Mouse (Mus musculus): ENCODE measurements around the gene Guk1. TPM values are rescaled to one million over a fixed set of nuclear protein-coding genes. Genes with fewer than 3 reads are reported as not detected.
A peak's percentile ranks its signal among the peaks of the same experiment; 100 is the strongest.
"Not testable (repeated sequence)": the region's sequence is repeated elsewhere in the genome, so short reads cannot be mapped to it uniquely, and the experiment has no call there.

Gene Guk1
- 10 to 100 TPM; 58.6 to 65.6 (median 60.5) TPM for polyA plus RNA-seq (2017; shearing (Covaris generic))

DNA sequence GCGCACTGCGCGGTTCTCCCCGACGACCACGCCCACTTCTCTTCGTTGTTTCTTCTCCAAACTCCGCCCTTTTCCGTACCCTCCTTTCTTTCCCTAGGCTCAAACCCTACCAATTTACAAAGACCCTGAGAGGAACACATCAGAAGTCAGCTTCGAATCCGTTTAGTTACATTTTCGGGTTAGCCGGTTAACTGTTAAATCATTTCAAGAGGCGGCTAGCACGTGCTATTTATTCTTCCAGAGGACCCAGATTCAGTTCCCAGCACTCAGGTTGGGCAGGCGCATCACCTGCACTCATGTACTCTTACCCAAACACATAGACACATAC is at the start of gene Guk1:
Gene Guk1 (minus strand): TSS at position 154 of the 328 bp plus-strand sequence.
- no peak for ATAC-seq

DNA sequence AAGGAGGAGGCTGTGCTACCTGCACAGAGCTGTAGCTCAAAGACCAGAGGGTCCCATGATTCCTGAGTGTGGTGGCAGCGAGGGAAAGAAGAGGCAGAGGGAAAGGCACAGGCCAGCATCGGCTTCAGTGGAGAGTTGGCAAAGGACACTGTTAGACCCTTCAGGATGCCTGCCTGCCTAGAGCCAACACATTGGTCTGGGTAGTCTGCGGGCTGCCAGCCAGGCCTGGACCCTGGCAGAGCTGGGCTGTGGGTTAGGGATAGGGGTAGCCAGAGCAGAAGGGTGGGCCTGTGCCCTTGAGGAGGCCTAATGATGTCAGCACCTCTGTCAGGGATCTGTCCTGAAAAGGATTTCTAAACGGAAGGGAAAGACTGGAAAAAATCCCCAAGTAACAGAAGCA is 47.8 kb upstream of the Guk1 start:
- no peak for ATAC-seq

DNA sequence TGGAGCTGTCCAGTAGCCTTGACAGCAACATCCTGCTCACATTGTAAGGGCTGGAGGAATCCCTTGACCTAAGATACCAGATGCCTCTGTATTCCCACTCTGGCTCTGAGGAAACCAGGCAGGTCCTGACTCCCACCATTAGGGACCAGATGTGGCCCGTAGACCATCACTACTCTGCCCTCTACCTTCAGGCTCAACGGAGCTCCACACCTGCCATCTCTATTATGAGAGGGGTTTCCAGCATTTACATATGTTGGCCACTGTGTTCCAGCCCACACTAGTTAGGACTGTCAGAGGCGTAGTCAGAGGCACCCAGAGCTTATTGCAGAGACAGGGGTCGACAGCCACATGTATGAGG is 47.4 kb upstream of the Guk1 start:
- ATAC-seq = no peak

DNA sequence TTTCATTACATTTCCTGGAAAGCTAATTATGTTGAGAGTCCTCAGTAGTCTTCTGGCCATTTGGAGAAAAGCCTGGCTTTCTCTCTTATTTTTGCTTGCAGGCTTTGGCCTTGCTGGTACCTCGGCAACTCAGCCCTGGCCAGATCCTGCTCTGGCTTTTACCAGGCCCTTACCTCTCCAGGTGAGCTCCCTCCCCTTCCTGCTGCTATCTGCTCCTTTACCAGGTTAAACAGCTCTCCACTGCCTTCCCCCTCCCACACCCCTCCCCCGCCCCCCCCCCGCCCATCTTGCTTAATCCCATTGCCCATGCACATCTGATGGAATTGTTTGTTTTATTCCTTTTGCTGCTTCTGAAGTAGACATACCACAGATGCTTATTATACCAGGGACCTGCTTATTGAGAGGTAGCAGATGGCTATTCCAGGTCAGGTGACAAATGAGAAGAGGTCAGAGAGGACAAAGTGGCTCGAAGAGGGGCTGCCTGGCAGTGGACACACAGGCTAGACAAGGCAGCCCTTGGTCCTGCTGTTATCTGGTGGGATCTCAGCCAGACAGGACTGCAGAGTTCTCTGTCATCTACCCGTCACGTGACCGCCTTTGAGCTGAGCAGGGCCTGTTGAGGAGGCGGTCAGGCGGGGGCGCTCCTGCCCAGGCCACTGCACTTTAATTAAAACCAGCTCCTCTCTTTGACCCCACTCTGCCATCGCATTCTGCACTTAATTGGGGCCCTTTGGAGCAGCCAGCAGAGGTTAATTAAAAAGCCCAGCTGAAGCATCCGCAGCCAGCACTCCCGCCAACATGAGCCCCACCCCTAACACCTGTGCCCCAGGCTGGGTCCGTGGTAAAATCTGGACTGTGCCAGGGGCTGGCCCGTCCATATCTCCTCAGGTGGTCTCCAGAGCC is 46.8 kb upstream of the Guk1 start:
- ATAC-seq = no peak

DNA sequence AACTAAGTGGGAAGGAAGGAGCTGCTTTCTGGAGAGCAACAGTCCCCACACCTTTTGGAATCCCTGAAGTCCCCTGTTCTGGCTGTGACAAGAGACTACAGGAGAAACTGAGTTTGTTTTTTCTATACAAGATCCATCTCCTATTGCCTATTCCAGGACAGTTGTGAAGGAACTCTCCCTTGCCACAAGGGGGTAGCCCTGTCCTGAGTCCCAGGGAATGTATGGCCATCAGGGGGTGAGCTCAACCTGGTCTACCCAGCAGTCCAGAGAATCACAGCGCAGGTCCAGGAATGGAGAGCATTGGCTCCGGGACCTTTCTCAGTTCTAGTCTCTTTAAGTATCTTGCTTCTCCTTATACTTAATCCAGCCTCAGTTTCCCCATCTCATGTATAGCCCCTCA is 40.8 kb upstream of the Guk1 start:
- ATAC-seq = no peak

DNA sequence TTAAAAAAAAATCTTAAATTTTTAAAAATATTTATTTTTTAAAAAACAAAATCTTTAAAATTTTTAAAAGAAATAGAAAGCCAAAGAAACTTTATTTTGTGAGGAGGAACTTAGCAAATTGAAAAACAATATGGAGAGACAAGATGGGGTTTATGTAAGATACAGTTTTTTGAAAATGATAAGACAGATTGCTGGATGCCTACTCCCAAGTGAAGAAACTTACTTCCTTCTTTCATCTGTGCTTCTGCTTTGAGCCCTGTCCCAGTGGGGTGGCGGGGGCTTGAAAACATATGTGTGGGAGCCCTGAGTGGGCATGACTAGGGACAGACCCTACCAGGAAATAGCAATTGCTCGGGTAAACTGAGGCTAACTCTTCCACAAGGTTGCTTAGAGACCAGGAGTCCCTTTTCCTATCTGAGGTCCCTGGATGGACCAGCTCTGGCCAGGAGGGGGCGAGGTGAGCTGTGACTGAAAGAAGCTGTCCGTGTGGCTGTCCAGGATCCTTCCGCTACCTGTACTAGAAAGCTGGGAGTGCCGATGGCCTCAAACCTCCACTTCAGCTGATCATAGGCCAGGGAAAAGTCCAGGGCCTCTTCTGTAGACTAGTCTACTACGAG is 38.2 kb upstream of the Guk1 start:
- no peak for ATAC-seq

DNA sequence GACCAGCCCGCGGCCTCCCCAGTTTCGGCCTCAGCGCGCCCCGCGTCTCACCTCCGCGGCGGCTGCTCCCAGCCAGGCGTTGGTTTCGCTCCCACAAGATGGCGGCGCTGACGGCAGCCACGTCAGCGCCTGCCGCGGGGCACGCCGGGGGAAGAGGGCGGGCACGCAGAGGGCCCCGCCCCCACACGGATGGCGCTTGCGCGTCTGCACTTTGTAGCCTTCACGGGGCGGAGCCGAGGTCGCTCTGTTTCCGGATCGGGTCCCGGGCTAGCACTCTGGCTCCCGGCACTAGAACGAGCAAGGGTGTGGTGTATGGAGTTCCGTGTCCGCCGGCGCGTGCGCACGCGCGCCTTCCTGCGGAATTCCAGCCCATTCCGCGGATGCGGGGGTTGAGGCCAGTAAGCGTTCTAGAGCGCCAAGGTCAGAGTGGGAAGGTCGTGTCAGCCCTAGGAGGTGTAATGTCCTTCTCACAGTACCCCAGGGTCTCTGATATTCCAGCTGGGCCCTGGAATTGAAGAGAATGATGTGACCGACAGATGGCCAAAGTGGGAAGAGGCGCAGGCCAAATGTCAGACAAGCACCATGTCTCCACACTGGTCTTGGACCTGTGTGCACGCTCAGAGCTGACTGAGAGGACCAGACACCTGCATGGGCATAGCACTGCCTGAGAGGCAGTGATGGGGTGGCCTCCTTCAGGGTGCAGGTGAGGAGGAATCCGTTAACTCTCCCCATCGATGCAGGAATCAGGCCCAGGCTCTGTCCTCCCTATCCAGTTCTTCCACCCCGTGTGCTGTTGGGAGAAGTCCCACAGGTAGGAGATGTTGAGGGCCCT is 36.3 kb upstream of the Guk1 start, which contains the start of gene Arf1:
Gene Arf1 (minus strand): TSS at position 149 of the 832 bp plus-strand sequence.
- peak; percentile 88 for ATAC-seq

DNA sequence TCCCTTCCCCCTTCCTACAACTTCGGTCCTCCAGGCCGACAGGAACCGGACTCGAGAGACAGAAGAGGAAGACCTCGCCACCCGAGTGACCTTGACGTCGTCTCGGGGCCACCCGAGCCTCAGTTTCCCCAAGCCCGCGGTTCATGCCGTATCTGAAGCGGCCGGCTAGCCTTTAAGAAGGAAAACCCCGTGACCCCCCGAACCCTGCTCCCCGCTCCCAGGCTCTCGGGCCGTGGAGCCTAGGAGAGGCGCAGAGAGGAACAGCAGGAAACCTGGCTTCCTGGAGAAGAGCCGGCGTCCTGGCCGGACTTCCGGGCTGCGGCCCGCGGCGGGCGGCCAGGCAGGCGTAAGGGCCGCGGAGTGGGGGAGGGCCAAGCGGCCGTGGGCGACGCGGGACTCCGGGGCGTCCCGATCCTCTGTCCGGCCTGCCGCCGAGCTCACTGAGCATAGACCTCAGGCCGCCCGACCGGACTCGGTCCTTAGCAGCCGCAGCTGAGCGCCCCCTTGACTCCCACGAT is 35.7 kb upstream of the Guk1 start:
- peak; percentile 10 for ATAC-seq

DNA sequence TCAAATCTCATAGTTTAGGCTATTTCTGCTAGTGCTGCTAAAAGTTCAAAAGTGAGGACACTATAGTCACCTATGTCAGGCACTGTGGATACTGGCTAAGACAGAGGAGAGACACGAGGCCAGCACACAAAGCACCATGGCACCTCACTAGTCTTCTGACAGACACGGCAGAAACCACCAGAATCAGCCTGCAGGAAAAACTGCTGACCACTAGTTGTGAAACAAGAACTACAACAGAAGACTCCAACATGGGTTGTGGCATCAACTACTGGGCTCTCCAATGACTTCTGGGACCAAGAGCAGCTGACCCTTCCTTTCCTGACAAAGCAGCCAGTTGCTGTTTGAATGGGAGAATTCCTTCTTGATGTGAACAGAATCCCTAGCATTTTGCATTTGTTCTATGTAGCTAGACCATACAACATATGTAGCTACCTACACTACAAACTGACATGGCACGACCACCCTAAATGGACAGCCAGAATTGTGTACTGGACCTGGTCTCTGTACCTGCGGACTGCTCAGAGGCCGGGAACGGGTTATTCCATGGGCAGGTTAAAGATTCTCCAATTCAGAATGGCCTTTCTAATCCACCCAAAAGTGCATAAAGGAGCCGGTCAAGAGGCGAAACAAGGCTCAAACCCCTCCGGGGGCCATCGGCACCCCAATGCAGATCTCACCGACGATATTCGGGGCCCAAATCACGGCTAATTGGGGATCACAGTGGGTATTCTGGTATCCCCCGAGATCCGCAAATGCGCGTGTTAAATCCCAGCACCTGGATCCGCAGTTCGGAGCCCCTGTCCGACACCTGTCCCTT is 35.0 kb upstream of the Guk1 start:
- ATAC-seq = no peak

DNA sequence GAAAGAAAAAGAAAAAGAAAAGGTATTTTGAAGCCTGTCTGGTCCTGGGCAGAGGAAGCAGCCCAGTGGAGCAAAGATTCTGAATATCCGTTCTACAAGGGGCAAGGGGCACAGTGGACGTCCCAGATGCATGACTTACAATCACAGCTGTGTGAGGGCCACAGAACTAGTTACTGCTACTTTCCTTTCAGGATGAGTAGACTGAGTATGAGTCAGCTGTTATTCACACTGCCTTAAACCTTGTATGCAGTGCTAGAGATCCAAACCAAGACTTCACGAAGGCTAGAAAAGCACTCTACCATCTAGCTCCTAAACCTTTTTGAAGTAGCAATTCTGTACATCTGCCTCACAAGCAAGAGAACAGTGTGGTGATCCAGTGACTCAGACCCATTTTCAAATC is 34.2 kb upstream of the Guk1 start:
- ATAC-seq = no peak

DNA sequence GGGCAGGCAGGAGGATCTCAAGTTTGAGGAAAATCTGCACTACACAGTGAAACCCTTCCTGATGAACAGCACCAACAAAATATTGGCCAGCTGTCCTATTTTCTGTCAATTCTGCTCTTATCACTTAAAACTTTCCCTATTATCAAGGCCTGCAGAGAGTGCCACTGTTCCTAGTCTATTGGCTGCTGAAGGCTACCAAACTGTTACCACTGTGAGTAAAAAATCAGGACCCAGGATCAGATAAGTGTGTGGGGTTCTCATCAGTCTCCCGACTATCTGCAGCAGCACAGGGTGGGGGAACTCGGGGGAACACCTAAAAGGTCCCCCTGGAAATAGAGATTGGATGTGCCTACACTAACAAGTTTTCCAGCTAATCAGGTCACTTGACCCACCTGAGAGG is 33.2 kb upstream of the Guk1 start:
- no peak for ATAC-seq

DNA sequence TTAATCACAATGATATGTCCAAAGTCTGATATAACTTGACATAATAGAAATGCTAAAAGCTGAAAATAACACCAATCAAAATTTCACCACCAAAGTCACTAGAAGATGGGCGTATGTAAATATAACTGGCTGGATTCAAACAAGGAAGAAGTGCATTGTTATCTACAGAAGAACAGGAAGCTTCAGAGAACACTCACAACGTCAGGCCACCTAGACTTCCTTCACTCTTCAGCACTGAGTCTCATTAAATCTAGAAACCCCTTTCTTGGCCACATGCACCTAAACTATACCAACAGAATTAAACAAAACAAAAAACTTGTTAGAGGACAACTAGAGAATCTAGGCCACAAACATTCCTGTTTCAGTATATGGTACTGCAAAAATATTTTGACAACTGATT is 32.5 kb upstream of the Guk1 start:
- ATAC-seq = peak; percentile 15

DNA sequence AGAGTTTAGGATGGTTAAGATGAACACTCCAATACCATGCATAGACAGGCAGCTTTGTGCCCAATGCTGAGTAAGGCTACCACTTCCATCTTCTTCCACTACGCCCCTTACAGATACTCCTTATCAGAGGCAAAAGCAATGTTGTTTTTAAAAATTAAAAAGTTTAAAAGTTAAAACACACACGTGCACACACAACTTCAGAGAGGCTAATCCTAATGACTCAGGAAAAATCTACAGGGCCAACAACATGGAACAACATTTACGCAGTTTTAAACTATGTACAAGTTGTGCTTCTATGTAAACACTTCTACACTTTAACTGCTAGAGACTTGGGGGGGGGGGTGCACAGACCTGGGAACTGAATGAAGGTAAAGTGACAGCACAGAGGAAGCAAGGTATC is 32.0 kb upstream of the Guk1 start:
- no peak for ATAC-seq

DNA sequence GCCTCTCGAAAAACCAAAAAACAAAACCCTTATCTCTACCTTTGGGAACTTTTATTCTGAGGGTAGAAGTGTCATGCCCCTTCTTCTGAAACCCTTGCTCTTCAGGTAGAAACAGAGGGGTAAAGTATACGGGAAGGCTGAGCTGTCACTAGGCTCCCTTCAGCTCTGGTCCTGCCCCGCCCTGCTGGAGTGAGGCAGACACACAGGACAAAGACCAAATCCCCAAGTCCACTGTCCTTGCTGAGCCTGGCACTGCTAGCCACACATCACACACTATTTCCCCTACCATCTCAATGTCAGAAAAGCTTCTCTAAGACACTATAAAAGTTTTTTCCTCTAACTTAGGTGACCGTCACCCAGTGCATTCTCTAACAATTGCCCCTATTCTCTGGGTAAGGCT is 30.3 kb upstream of the Guk1 start:
- no peak for ATAC-seq

DNA sequence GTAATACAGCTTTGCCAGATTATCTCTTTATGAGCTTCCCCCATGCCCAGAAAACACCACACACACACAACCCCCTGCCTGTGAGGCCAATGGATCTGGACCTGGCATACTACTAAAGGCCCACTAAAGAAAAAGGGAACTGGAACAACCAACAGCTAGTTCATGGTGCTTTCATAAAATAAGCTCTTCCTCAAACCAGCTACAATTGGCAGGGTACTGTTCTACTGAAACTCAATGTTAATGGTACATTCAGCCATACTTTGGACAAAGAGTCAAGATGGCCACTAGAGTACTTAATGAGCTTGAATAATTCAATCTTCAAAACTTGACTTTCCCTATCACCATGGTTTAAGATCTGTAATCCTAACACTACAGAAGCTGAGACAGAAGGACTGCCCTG is 29.6 kb upstream of the Guk1 start:
- ATAC-seq = no peak

DNA sequence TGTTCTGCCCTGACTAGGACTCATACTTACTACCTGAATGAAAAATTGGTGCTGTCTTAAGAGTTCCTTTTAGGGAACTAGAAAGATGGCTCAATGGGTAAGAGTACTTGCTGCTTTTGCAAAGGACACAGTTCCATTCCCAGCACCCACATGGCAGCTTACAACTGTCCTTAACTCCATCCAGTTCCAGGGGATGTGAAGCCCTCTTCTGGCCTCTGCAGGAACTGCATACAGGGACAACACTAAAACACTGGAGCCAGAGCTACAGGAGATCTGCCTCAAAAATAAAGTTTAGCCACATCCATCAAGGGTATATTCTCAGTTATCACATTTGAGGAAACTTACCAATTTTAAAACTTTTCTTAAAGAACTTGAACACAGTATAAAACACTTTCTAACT is 27.1 kb upstream of the Guk1 start:
- ATAC-seq = peak; percentile 41

DNA sequence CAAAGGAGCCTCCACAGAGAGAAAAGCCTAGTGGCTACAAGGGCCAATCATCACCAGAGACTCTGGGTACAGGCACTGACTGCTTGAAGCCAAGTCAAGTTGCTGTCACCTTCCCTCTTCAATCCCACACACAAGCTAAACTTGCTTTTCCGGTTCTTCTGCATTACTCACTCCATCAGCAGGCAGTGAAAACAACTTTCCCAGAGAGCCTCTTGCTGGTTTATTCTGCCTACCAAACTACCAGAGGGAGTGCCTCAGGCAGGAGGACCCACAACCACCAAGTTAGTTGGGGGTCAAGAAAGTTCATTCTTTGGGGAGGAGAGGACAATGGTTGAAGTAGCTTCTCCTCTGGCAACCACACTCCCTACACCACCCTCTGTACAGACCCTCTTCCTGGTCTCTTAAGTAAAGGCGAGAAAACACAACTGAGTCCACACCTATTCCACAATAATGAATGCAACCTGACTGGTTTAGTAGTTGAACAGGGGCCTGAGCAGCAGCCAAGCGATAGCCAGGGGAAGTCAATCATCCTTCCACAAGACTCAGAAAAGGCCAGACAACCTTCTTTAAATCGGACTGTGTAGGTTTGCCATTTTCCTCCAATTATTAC is 26.5 kb upstream of the Guk1 start:
- ATAC-seq = no peak

DNA sequence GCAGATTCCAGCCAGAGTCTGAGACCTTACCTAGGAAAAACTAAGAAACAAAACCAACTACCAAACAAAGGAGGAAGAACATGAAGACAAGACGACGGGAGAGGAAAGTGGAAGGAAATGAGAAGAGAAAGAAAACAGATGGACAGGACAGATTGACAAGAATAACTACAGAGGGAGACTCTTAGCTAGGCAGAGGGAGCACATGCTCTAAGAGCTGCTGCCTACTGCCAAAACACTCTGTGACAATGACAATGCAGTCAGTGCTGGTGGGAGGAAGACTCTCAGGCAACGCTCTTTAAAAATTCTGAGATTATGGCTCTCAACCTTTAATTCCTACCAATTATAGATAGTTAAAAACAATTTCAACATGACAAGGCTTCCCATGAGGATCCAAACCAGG is 24.9 kb upstream of the Guk1 start:
- no peak for ATAC-seq

DNA sequence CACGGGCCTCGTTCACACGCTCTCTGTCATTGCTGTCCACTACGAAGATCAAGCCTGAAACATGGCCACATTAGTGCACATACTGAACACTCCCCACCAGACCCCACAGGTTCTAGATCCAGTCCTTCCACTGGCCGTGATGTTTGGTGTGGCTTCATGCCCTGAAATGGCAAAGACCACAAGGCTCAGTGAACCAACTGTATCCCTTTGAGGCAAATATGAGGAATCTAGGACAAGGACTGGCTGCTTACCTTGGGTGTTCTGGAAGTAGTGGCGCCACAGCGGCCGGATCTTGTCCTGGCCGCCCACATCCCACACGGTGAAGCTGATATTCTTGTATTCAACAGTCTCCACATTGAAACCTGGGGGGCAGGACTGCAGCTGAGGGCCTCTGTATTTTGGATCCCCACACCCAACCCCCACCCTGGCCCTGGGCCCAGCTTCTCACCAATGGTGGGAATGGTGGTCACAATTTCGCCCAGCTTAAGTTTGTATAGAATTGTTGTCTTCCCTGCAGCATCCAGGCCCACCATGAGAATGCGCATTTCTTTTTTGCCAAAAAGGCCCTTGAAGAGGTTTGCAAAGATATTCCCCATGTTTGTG is 21.0 kb upstream of the Guk1 start:
- ATAC-seq = no peak

DNA sequence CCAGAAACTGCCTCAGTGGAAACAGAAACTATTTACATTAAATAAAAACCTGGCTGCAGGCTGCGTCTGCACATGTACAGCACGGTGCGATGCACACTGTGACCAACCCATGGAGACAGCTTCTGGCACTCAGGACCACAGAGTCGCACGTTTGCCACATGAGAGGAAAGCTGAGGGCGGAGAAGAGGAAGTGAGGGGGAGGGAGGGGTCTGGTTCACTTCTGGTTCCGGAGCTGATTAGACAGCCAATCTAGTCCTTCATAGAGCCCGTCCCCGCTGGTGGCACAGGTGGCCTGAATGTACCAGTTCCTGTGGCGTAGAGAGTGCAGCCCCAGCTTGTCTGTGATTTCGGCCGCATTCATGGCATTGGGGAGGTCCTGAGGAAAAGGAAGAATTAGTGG is 20.3 kb upstream of the Guk1 start:
- ATAC-seq = peak; percentile 74

DNA sequence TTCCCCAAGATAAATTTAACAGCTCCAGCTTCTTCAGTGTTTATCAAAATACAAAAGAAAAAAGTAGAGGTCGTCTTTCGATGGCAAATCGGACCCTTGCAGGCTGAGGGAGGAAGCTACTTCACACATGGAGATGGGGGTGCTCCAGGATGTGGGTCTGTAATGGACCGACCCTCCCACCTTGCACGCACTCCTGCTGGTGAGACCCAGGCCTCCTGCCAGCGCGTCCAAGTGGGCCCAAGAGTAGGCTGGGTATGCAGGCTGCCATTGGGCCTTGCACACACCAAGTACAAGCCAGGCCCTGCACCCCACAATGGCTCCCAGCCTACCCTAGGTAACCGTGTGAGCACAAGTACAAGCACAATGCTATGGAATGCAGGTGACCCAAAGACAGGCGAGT is 19.5 kb upstream of the Guk1 start:
- ATAC-seq = not testable (repeated sequence)

DNA sequence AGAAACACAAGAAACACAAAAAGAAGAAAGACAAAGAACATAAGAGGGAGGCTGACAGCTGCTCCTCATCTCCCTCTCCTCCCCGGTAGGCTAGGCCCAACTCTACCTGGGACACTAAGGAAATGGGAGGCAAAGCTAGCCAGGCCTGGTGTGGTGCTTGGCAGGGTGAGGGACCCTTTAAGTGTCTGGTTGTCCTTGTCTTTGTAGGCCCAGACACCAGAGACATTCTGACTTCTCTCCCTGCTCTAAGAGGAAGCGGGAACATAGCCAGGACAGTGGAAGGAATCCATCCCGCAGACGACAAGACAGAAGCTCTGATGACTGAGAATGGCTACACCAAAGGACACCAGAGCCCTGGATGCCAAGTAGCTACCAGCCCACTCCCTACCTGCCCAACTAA is 18.0 kb upstream of the Guk1 start:
- no peak for ATAC-seq

All from inflammation-experienced regulatory T-cells, adult 6 months (primary cell).